Mouse (Mus musculus): ENCODE results near the gene Ap3b2.
A peak's percentile ranks its signal among the peaks of the same experiment; 100 is the strongest.

The Ap3b2 gene

GRCm38 (mm10) chr7:81476833-81477232 is 16.9 kb downstream of the Ap3b2 start:
- no peak for DNase-seq (ENCODE audit: low spot score)

DNA sequence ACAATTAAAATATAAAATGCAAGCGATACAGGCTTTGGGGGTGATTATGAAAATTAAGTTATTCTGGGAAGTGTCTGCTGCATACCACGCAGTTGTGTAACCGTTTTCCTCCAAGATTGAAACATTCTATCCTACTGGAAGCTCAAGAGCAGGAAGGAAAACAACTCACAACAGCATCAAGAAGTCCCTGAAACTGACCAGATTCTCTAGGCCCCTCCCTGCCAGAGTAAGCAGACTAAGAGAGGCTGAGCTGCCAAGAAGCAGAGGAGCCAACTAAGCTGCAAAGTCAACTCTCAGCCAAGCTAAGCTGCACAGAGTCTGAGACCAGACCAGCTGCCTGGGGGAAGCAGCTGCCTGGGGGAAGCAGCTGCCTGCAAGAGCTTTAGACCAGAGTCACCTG is 18.5 kb downstream of the Ap3b2 start:
- no peak for DNase-seq (ENCODE audit: low spot score)

- DNase-seq (ENCODE audit: low spot score), result no peak
These were observed 28.7 kb downstream of the Ap3b2 start for GRCm38 (mm10) chr7:81464906-81465450.

DNA sequence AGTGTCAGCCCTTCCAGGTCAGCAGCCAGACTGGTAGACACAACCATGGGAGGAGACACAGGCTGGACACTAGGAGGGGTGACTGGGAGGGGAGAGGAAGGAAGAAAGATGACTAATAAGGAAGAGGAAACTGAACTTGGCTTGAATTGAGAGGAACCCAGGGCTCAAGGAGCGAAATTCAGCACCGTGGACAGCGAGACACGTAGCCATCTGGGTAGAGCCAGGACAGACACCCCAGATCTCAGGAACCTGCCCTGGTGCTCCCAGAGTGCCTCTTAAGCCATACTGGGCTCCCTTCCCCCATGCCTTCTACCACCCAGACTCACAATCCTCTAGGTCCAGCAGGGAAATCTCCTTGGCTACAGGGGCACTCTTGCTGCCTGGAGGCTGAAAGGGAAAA is 29.6 kb downstream of the Ap3b2 start:
- DNase-seq (ENCODE audit: low spot score), result no peak

- DNase-seq (ENCODE audit: low spot score), result no peak
These were observed 30.9 kb downstream of the Ap3b2 start for GRCm38 (mm10) chr7:81462815-81463214.

- DNase-seq (ENCODE audit: low spot score), result peak; percentile 71
These were observed 38.5 kb downstream of the Ap3b2 start, which contains the start of gene Cpeb1 for GRCm38 (mm10) chr7:81455155-81455651. Gene Cpeb1, minus strand, starts transcription at chr7:81455465.

GRCm38 (mm10) chr7:81454331-81455039 is 39.2 kb downstream of the Ap3b2 start:
- peak; percentile 78 for DNase-seq (ENCODE audit: low spot score)

DNA sequence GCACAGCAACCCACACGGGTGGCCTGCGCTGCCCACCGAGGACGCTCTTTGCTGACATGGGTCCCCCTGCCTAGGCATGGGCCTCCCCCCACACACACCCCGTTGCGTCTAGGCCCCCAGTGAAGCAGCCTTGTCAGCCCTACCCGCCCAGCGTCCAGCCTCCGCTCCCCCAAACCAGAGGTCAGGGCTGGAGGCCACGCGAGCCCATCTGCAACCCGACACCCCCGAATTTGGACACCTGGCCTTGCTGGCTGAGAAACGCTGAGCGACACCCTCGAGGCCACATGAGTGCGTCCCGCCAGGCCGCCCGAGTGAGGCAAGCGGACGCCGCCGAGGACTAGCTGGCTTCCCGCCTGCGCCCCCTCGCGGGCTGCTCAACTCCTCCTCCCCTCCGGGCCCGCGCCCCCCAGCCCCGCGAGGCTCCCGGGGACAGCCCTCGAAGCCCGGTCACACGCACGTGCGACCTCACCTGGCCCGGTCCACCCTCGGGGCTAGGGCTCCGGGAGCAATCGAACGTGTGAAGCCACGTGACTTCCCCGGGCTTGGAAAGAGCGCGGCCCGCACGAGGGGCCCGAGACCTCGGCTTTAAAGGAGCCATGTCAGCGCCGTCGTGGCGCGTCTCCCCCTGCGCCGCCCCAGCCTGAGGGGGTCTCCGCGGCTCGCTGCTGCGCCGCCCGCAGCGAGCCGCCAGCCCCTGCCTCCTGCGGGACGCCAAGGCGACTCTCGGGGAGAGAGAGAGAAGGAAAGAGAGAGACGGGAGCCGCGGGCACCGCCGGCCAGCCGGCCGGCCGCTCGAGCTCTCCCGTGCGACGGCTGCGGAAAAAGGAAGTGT is 40.1 kb downstream of the Ap3b2 start:
- peak; percentile 55 for DNase-seq (ENCODE audit: low spot score)

DNA sequence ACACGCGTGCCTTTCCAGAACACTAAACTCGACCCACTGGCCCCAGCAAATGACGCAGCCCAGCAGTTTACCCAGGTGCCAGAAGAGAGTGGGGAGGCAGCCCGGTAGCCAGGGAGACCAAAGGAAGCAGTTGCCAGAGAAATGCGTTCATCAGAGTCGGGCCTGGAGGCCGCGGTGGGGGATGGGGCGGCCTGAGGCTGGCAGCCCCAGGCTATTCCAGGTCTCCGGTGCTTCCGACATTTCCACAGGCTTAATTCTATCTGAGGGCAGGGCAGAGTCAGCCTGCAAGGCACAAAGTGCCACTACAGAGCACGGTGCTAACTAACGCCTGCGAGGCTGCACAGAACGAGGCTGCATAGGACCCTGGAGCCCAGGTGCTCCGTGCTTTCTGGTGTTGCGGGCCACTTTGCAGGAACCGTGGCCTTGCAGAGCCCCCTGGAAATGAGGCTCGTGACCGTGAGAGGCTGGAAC is 40.7 kb downstream of the Ap3b2 start:
- DNase-seq (ENCODE audit: low spot score), result peak; percentile 53

Measured in layer of hippocampus, adult 11-12 months (tissue).